Mouse (Mus musculus) testis, adult 2 months (tissue): ENCODE measurements around the gene Camta1.

Experiments
- CTCF ChIP-seq: fragments of 200-500 bp; IDR thresholded peaks from 2 replicates; pipeline ENCODE4 v1.5.1; 2012; ENCODE audit warnings: low read depth, mild to moderate bottlenecking, inconsistent platforms, low read length, moderate library complexity; ENCODE audit not compliant: control insufficient read depth, insufficient read depth, insufficient replicate concordance
- POLR2A ChIP-seq: fragments of 200-500 bp; IDR thresholded peaks from 2 replicates; pipeline ENCODE4 v1.6.1; 2012; ENCODE audit warnings: low read depth, mild to moderate bottlenecking, inconsistent platforms, low read length, moderate library complexity; ENCODE audit not compliant: control insufficient read depth

- TF ChIP-seq CTCF (no peak), POLR2A (no peak)
Measured at GRCm38 (mm10) chr4:151389345-151389744, 472.3 kb downstream of the Camta1 start.
